Mouse (Mus musculus) C3H10T1/2 (cell line): ENCODE data around the gene Zfp422. TPM values are rescaled to one million over a fixed set of nuclear protein-coding genes. Genes with fewer than 3 reads are reported as not detected.

Experiments used
- polyA plus RNA-seq, 2 experiments: library from polyadenylated mRNA; unstranded; fragments of >200 nt; fragmentation: generic; extraction: Trizol; gene quantifications; one replicate each; pipeline ENCODE4 v1.2.1; 2012; ENCODE audit warnings: missing spikeins in 2 of 2

Zfp422 gene
- not detected for polyA plus RNA-seq

GRCm38 (mm10) chr6:116628539-116629171 lies at the start of gene Zfp422:
TSS of gene Zfp422 (minus strand) at chr6:116628999.

GRCm38 (mm10) chr6:116673471-116674282 lies 44.9 kb upstream of the Zfp422 start, which contains the start of gene Rassf4:
TSS of gene Rassf4 (minus strand) at chr6:116673952.

GRCm38 (mm10) chr6:116650406-116650805 lies 21.6 kb upstream of the Zfp422 start, which contains the start of gene Depp1:
TSS of gene Depp1 (plus strand) at chr6:116650609.

GRCm38 (mm10) chr6:116584095-116584494 lies 44.7 kb downstream of the Zfp422 start, which contains the start of gene Olfr215:
TSS of gene Olfr215 (minus strand) at chr6:116584195.

Other genes starting within 250 kb of the Zfp422 start
- gene Alox5, start 167.8 kb downstream of the Zfp422 start, polyA plus RNA-seq = not detected
- not detected for gene Olfr211, start 139.9 kb downstream of the Zfp422 start, polyA plus RNA-seq
- not detected for gene Olfr212, start 122.5 kb downstream of the Zfp422 start, polyA plus RNA-seq
- not detected for gene Olfr213, start 90.5 kb downstream of the Zfp422 start, polyA plus RNA-seq
- gene Gm5580, start 77.9 kb downstream of the Zfp422 start, polyA plus RNA-seq = under 1 TPM; 0.33 to 0.67 TPM
- gene Olfr214, start 74.8 kb downstream of the Zfp422 start, polyA plus RNA-seq = not detected
- not detected for gene Olfr215, start 44.8 kb downstream of the Zfp422 start, polyA plus RNA-seq
- 1 to 10 TPM in 1 of 2 experiments, under 1 TPM in 1; 0.42 to 5.5 TPM for gene Depp1, start 21.6 kb upstream of the Zfp422 start, polyA plus RNA-seq
- under 1 TPM; 0.01 to 0.12 TPM for gene Rassf4, start 45.0 kb upstream of the Zfp422 start, polyA plus RNA-seq
- under 1 TPM; under 0.01 to 0.02 TPM for gene Tmem72, start 87.9 kb upstream of the Zfp422 start, polyA plus RNA-seq